34 mouse cellular contexts compared by ENCODE assay signal in the genomic region with DNA sequence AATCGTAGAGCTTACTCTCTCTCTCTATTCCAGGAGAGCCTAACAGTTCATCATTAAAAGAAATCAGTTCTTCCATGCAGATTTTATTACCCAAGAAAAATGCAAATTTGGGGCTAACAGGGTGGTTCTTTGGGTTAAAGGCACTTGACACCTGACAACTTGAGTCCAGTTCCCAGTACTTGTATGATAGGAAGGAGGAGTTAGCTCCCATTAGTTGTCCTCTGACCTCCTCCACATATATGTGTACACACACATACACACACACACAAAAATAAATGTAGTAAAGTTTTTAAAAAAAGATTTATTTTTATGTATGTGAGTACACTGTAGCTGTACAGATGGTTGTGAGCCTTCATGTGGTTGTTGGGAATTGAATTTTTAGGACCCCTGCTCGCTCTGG. TPM values are rescaled to one million over a fixed set of nuclear protein-coding genes. Genes with fewer than 3 reads are reported as not detected.
DNase-seq lines count a peak whose midpoint lies in the region; ATAC-seq and TF ChIP-seq lines count a peak whose summit lies in the region.
"Had no signal": no experiment of that assay in that cellular context is flagged by ENCODE, and none has a peak within 500 bp of the region (broad histone marks: within the 10 kb centered on the region; RNA-seq: fewer than 3 reads in every experiment).

No protein-coding gene starts in this region.

- no peak overlapping the region for H3K9ac ChIP-seq in intestine, embryonic 16.5 days (ENCODE audit: low read depth, low read length)
- H3K9ac ChIP-seq in intestine, embryonic 15.5 days, result no peak overlapping the region
- peak overlapping the region; percentile 79 for H3K9ac ChIP-seq in liver, embryonic 14.5 days (replicated peaks)
- H3K9ac ChIP-seq in stomach, embryonic 15.5 days, result no peak overlapping the region
- H3K9ac ChIP-seq: embryonic facial prominence, embryonic 15.5 days; forebrain, postnatal 0 days; heart, embryonic 12.5 days; hindbrain, embryonic 13.5 days; limb, embryonic 15.5 days; midbrain, embryonic 12.5 days; neural tube, embryonic 13.5 days had no signal

- 0 out of 2 replicates have a peak, but pooled peaks cover 6% of the 10 kb centered on the region for H3K4me1 ChIP-seq in intestine, embryonic 16.5 days (ENCODE audit: control insufficient read depth, insufficient read depth, low read length)
- no peaks in the 10 kb centered on the region for H3K4me1 ChIP-seq in intestine, embryonic 15.5 days (replicated peaks)
- peaks cover 89% of the 10 kb centered on the region for H3K4me1 ChIP-seq in erythroblast, embryonic 14.5 days (ENCODE audit: control insufficient read depth)
- peaks cover 60 to 61% of the 10 kb centered on the region in 2 experiments for H3K4me1 ChIP-seq in liver, embryonic 14.5 days (replicated peaks; ENCODE audit: control insufficient read depth in 2 of 2, insufficient read depth in 2 of 2, low read length in 1 of 2)
- no peaks in the 10 kb centered on the region for H3K4me1 ChIP-seq in stomach, embryonic 15.5 days
- H3K4me1 ChIP-seq: forebrain, embryonic 10.5 days; hindbrain, embryonic 13.5 days; midbrain, embryonic 12.5 days; neural tube, embryonic 13.5 days had no signal

- no peak overlapping the region for H3K4me2 ChIP-seq in intestine, embryonic 16.5 days (ENCODE audit: low read depth, low read length)
- no peak overlapping the region for H3K4me2 ChIP-seq in intestine, embryonic 15.5 days (replicated peaks)
- peak overlapping the region; percentile 91 for H3K4me2 ChIP-seq in liver, embryonic 14.5 days (ENCODE audit: low read depth)
- no peak overlapping the region for H3K4me2 ChIP-seq in stomach, embryonic 15.5 days
- H3K4me2 ChIP-seq: embryonic facial prominence, embryonic 15.5 days; heart, embryonic 12.5 days; hindbrain, embryonic 13.5 days; limb, embryonic 15.5 days; midbrain, embryonic 12.5 days; neural tube, embryonic 13.5 days had no signal

- ATAC-seq in intestine, embryonic 16.5 days, result no peak
- ATAC-seq in intestine, embryonic 15.5 days, result no peak
- ATAC-seq in liver, embryonic 14.5 days (ENCODE audit: insufficient read depth), result peak; percentile 58; the same call in 1 of the 2 replicates
- ATAC-seq in stomach, embryonic 15.5 days (ENCODE audit: insufficient read depth, low FRiP score, low read depth), result no peak
- ATAC-seq: forebrain, postnatal 0 days; Patski had no signal

- no peaks in the 10 kb centered on the region for H3K9me3 ChIP-seq in intestine, embryonic 16.5 days (ENCODE audit: control insufficient read depth, low read length)
- no peaks in the 10 kb centered on the region for H3K9me3 ChIP-seq in intestine, embryonic 15.5 days
- H3K9me3 ChIP-seq in erythroblast, embryonic 14.5 days (ENCODE audit: control insufficient read depth, low read length), result no peaks in the 10 kb centered on the region; the same call in 1 of the 2 replicates
- no peaks in the 10 kb centered on the region for H3K9me3 ChIP-seq in liver, embryonic 14.5 days (ENCODE audit: control insufficient read depth, low read length)
- H3K9me3 ChIP-seq in stomach, embryonic 15.5 days, result no peaks in the 10 kb centered on the region
- H3K9me3 ChIP-seq: embryonic facial prominence, embryonic 10.5 days; embryonic facial prominence, embryonic 15.5 days; forebrain, embryonic 10.5 days; G1E; heart, embryonic 12.5 days; hindbrain, embryonic 13.5 days; limb, embryonic 10.5 days; limb, embryonic 15.5 days; megakaryocyte, embryonic 14.5 days; midbrain, embryonic 12.5 days; neural tube, embryonic 13.5 days had no signal

- H3K4me3 ChIP-seq in intestine, embryonic 16.5 days (ENCODE audit: low read length), result no peak overlapping the region
- H3K4me3 ChIP-seq in intestine, embryonic 15.5 days (replicated peaks), result no peak overlapping the region
- H3K4me3 ChIP-seq in erythroblast, embryonic 14.5 days (replicated peaks), result peak overlapping the region; percentile 57
- H3K4me3 ChIP-seq in liver, embryonic 14.5 days (ENCODE audit: insufficient read depth in 1 of 2, low read depth in 2 of 2, low read length in 2 of 2), result peak overlapping the region; percentile 49 to 55
- H3K4me3 ChIP-seq in stomach, embryonic 15.5 days (replicated peaks), result no peak overlapping the region
- H3K4me3 ChIP-seq: embryonic facial prominence, embryonic 10.5 days; embryonic facial prominence, embryonic 15.5 days; forebrain, embryonic 10.5 days; heart, embryonic 12.5 days; hindbrain, embryonic 13.5 days; limb, embryonic 10.5 days; limb, embryonic 15.5 days; megakaryocyte, embryonic 14.5 days; midbrain, embryonic 12.5 days; neural tube, embryonic 13.5 days had no signal

- peak overlapping the region; percentile 53; the same call in 1 of the 2 replicates for H3K27ac ChIP-seq in intestine, embryonic 16.5 days (ENCODE audit: low read length)
- H3K27ac ChIP-seq in intestine, embryonic 15.5 days, result no peak overlapping the region
- H3K27ac ChIP-seq in liver, embryonic 14.5 days, result peak overlapping the region; percentile 98
- peak overlapping the region; percentile 33; the same call in 1 of the 2 replicates for H3K27ac ChIP-seq in stomach, embryonic 15.5 days
- H3K27ac ChIP-seq: embryonic facial prominence, embryonic 10.5 days; embryonic facial prominence, embryonic 15.5 days; forebrain, embryonic 10.5 days; hindbrain, embryonic 13.5 days; limb, embryonic 10.5 days; limb, embryonic 15.5 days; midbrain, embryonic 12.5 days; neural tube, embryonic 13.5 days had no signal

- WGBS in intestine, embryonic 16.5 days, result 90% methylated on average over 2 of the region's 2 CpGs
- WGBS in intestine, embryonic 15.5 days, result 87% methylated on average over 2 of the region's 2 CpGs
- 72% methylated on average over 2 of the region's 2 CpGs for WGBS in liver, embryonic 14.5 days (ENCODE audit: insufficient replicate concordance)
- WGBS in stomach, embryonic 15.5 days, result 98% methylated on average over 2 of the region's 2 CpGs

- no peak for TF ChIP-seq EP300 in liver, embryonic 14.5 days (IDR thresholded peaks at IDR 0.05; ENCODE audit: low read depth)

- H3K36me3 ChIP-seq in intestine, embryonic 16.5 days (ENCODE audit: control insufficient read depth, insufficient read depth, low read length), result peaks cover 3% of the 10 kb centered on the region; the same call in 1 of the 2 replicates
- peaks cover 4% of the 10 kb centered on the region; the same call in 1 of the 2 replicates for H3K36me3 ChIP-seq in intestine, embryonic 15.5 days
- H3K36me3 ChIP-seq in erythroblast, embryonic 14.5 days (ENCODE audit: control insufficient read depth), result peaks cover 82% of the 10 kb centered on the region
- H3K36me3 ChIP-seq in liver, embryonic 14.5 days (replicated peaks; ENCODE audit: control insufficient read depth, insufficient read depth, low read depth), result peaks cover 34% of the 10 kb centered on the region
- no peaks in the 10 kb centered on the region for H3K36me3 ChIP-seq in stomach, embryonic 15.5 days

- TF ChIP-seq CTCF in liver, embryonic 14.5 days (IDR thresholded peaks at IDR 0.05; ENCODE audit: low read depth), result no peak

- no peaks in the 10 kb centered on the region for H3K27me3 ChIP-seq in intestine, embryonic 16.5 days (replicated peaks; ENCODE audit: control insufficient read depth, insufficient read depth, low read length)
- no peaks in the 10 kb centered on the region for H3K27me3 ChIP-seq in intestine, embryonic 15.5 days (replicated peaks)
- H3K27me3 ChIP-seq in erythroblast, embryonic 14.5 days (ENCODE audit: control insufficient read depth), result no peaks in the 10 kb centered on the region
- H3K27me3 ChIP-seq in liver, embryonic 14.5 days (ENCODE audit: control insufficient read depth, insufficient read depth, low read length), result no peaks in the 10 kb centered on the region
- H3K27me3 ChIP-seq in stomach, embryonic 15.5 days (replicated peaks), result no peaks in the 10 kb centered on the region
- H3K27me3 ChIP-seq: embryonic facial prominence, embryonic 15.5 days; heart, embryonic 12.5 days; hindbrain, embryonic 13.5 days; limb, embryonic 15.5 days; megakaryocyte, embryonic 14.5 days; midbrain, embryonic 12.5 days; neural tube, embryonic 13.5 days; Patski had no signal

- no peak for DNase-seq in liver, embryonic 14.5 days (ENCODE audit: low read depth in 3 of 3, low spot score in 3 of 3)
- no peak for DNase-seq in urinary bladder, postnatal 4 days (ENCODE audit: low spot score in 2 of 2)
- DNase-seq in frontal cortex, adult 2 months (ENCODE audit: extremely low spot score in 1 of 2, low spot score in 1 of 2), result no peak
- no peak for DNase-seq in cerebellum, adult 11 months
- DNase-seq: adrenal gland, postnatal 25 days; cerebellum, adult 2 months; cerebellum, postnatal 14 days; forebrain, postnatal 0 days; gastrocnemius, postnatal 14 days; heart, adult 18-20 months; heart, postnatal 4 days; kidney, adult 18-20 months; kidney, postnatal 10 days; lung, postnatal 4 days; right cerebral cortex, postnatal 4 days; thymus, postnatal 25 days had no signal

RNA-seq across cellular contexts. Expression of a gene that starts 19.4 kb away (rescaled TPM):
- 79.9 and 83.0 TPM in 2 replicates for polyA plus RNA-seq in intestine, embryonic 16.5 days (2015; fragmentation: Nextera tagmentation; extraction: Ambion mirVana)
- 63.5 and 65.5 TPM in 2 replicates for polyA plus RNA-seq in intestine, embryonic 15.5 days (2015; fragmentation: Nextera tagmentation; extraction: Ambion mirVana)
- 3.9 and 6.2 TPM in 2 replicates for polyA plus RNA-seq in erythroblast, embryonic 14.5 days (2012)
- polyA plus RNA-seq in liver, embryonic 14.5 days (2012; rRNA removed), result 12.8 and 16.3 TPM in 2 replicates
- polyA plus RNA-seq in liver, embryonic 14.5 days (2014; fragmentation: Nextera tagmentation; extraction: Ambion mirVana), result 40.3 and 41.6 TPM in 2 replicates
- polyA plus RNA-seq in stomach, embryonic 15.5 days (2015; fragmentation: Nextera tagmentation; extraction: Ambion mirVana), result 39.4 and 42.7 TPM in 2 replicates
- 24.5 and 24.6 TPM in 2 replicates for polyA plus RNA-seq in frontal cortex, adult 2 months (2012; rRNA removed)

RNA-seq across cellular contexts. Expression of a gene that starts 30.6 kb away (rescaled TPM):
- 32.5 and 34.0 TPM in 2 replicates for polyA plus RNA-seq in intestine, embryonic 16.5 days (2015; fragmentation: Nextera tagmentation; extraction: Ambion mirVana)
- 36.7 and 38.6 TPM in 2 replicates for polyA plus RNA-seq in intestine, embryonic 15.5 days (2015; fragmentation: Nextera tagmentation; extraction: Ambion mirVana)
- polyA plus RNA-seq in erythroblast, embryonic 14.5 days (2012), result 0.05 TPM in 1 of 2 replicates, not detected in the other
- polyA plus RNA-seq in liver, embryonic 14.5 days (2012; rRNA removed), result 2.1 and 3.1 TPM in 2 replicates
- polyA plus RNA-seq in liver, embryonic 14.5 days (2014; fragmentation: Nextera tagmentation; extraction: Ambion mirVana), result 6.4 and 7.2 TPM in 2 replicates
- 27.4 and 27.5 TPM in 2 replicates for polyA plus RNA-seq in stomach, embryonic 15.5 days (2015; fragmentation: Nextera tagmentation; extraction: Ambion mirVana)
- 24.6 and 27.7 TPM in 2 replicates for polyA plus RNA-seq in frontal cortex, adult 2 months (2012; rRNA removed)

RNA-seq across cellular contexts. Expression of a gene that starts 37.5 kb away (rescaled TPM):
- 157 and 177 TPM in 2 replicates for polyA plus RNA-seq in intestine, embryonic 16.5 days (2015; fragmentation: Nextera tagmentation; extraction: Ambion mirVana)
- 97.1 and 104 TPM in 2 replicates for polyA plus RNA-seq in intestine, embryonic 15.5 days (2015; fragmentation: Nextera tagmentation; extraction: Ambion mirVana)
- not detected in 2 replicates for polyA plus RNA-seq in erythroblast, embryonic 14.5 days (2012)
- polyA plus RNA-seq in liver, embryonic 14.5 days (2012; rRNA removed), result 0.16 and 0.25 TPM in 2 replicates
- polyA plus RNA-seq in liver, embryonic 14.5 days (2014; fragmentation: Nextera tagmentation; extraction: Ambion mirVana), result 1.1 and 1.2 TPM in 2 replicates
- polyA plus RNA-seq in stomach, embryonic 15.5 days (2015; fragmentation: Nextera tagmentation; extraction: Ambion mirVana), result 17.7 and 25.2 TPM in 2 replicates
- 0.04 TPM in 1 of 2 replicates, not detected in the other for polyA plus RNA-seq in frontal cortex, adult 2 months (2012; rRNA removed)
- polyA plus RNA-seq: embryonic facial prominence, embryonic 15.5 days; G1E; neural tube, embryonic 13.5 days had no signal

RNA-seq across cellular contexts. Expression of a gene that starts 45.9 kb away (rescaled TPM):
- polyA plus RNA-seq in intestine, embryonic 16.5 days (2015; fragmentation: Nextera tagmentation; extraction: Ambion mirVana), result 2.1 and 3.0 TPM in 2 replicates
- polyA plus RNA-seq in intestine, embryonic 15.5 days (2015; fragmentation: Nextera tagmentation; extraction: Ambion mirVana), result 1.1 and 1.2 TPM in 2 replicates
- polyA plus RNA-seq in erythroblast, embryonic 14.5 days (2012), result not detected in 2 replicates
- polyA plus RNA-seq in liver, embryonic 14.5 days (2012; rRNA removed), result not detected in 2 replicates
- not detected in 2 replicates for polyA plus RNA-seq in liver, embryonic 14.5 days (2014; fragmentation: Nextera tagmentation; extraction: Ambion mirVana)
- polyA plus RNA-seq in stomach, embryonic 15.5 days (2015; fragmentation: Nextera tagmentation; extraction: Ambion mirVana), result 0.21 and 0.22 TPM in 2 replicates
- not detected in 2 replicates for polyA plus RNA-seq in frontal cortex, adult 2 months (2012; rRNA removed)
- polyA plus RNA-seq: cerebellum, adult 2 months; embryonic facial prominence, embryonic 10.5 days; embryonic facial prominence, embryonic 15.5 days; forebrain, embryonic 10.5 days; forebrain, postnatal 0 days; G1E; heart, embryonic 12.5 days; heart, postnatal 0 days; hindbrain, embryonic 13.5 days; limb, embryonic 10.5 days; limb, embryonic 15.5 days; lung, embryonic 16.5 days; midbrain, embryonic 12.5 days; neural tube, embryonic 13.5 days; Patski had no signal

RNA-seq across cellular contexts. Expression of a gene that starts 49.8 kb away (rescaled TPM):
- polyA plus RNA-seq in intestine, embryonic 16.5 days (2015; fragmentation: Nextera tagmentation; extraction: Ambion mirVana), result not detected in 2 replicates
- polyA plus RNA-seq in intestine, embryonic 15.5 days (2015; fragmentation: Nextera tagmentation; extraction: Ambion mirVana), result not detected in 2 replicates
- polyA plus RNA-seq in erythroblast, embryonic 14.5 days (2012), result not detected in 2 replicates
- 0.04 TPM in 1 of 2 replicates, not detected in the other for polyA plus RNA-seq in liver, embryonic 14.5 days (2012; rRNA removed)
- not detected in 2 replicates for polyA plus RNA-seq in liver, embryonic 14.5 days (2014; fragmentation: Nextera tagmentation; extraction: Ambion mirVana)
- polyA plus RNA-seq in stomach, embryonic 15.5 days (2015; fragmentation: Nextera tagmentation; extraction: Ambion mirVana), result not detected in 2 replicates
- 0.08 TPM in 1 of 2 replicates, not detected in the other for polyA plus RNA-seq in frontal cortex, adult 2 months (2012; rRNA removed)
- polyA plus RNA-seq: cerebellum, adult 2 months; embryonic facial prominence, embryonic 10.5 days; forebrain, embryonic 10.5 days; forebrain, postnatal 0 days; G1E; heart, embryonic 12.5 days; heart, postnatal 0 days; hindbrain, embryonic 13.5 days; limb, embryonic 10.5 days; lung, embryonic 16.5 days; midbrain, embryonic 12.5 days; neural tube, embryonic 13.5 days; Patski had no signal

Comparison
In these comparisons a context has a peak if more than half of its experiments do, and no peak if none do; other contexts are left out.
1. H3K4me3 ChIP-seq: peak in erythroblast, embryonic 14.5 days (single experiment) and liver, embryonic 14.5 days (2 of 2); none in intestine, embryonic 16.5 days (single experiment), intestine, embryonic 15.5 days (single experiment) and stomach, embryonic 15.5 days (single experiment).